Mouse (Mus musculus) urinary bladder, postnatal 14 days (tissue): ENCODE results near the gene Shisa6.

Experiments
- DNase-seq: peaks from one replicate; pipeline ENCODE4 v3.0.0; 2021; ENCODE audit warnings: low spot score

Gene Shisa6

DNA sequence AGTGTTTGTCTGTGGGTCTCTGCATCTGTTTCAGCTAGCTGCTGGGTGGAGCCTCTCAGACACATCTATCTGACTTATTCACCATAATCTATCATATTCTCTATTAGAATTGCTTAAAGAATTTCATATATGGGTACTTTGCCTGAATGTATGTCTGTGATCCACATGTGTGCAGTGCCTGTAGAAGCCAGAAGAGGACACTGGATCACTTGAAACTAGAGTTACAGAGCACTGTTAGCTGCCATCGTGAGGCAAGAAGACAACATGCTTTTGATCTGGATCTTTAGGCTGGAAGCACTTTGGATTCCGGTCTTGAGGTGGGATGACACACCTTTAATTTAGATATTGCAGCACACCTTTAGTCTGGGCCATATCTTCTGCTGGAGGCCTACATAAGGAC, 289.2 kb downstream of the Shisa6 start:
- DNase-seq = no peak

DNA sequence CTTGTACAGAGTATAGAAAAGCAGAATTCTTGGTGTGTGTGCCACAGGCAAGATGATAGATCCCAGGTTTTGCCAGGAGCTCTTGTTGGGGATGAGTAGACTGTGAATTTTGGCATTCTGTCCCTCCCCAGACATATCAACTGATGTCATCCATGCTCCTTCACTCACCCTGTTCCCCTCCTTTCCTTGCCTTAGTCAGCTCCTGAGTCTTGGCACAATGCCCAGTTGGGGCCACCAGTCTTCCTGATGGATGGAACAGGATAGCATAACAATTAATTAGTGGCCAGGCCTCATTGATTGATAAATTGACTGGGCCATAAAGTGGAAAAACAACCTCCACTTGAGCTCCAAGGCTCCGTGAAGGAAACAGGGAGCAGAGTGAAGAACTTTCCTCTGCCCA, 292.9 kb downstream of the Shisa6 start:
- no peak for DNase-seq

DNA sequence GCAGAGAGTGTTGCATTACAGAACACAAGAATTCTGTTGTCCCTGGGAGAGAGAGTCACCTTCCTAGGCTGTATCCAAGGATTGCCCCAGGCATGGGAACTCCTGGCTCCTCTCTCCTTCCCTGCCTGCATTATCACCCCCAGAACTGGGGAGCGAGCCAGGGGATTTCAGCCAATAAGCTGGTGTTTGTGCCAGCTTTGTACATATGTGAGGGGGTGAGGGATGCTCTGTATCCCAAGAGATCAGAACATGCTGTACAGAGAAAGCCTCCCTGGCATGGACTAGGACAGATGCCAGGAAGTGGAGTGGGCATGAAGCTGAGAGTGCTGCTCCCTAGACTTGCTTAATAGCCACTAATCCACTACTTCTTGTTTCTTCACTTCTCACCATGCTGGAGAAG, 303.6 kb downstream of the Shisa6 start:
- peak; percentile 5 for DNase-seq

DNA sequence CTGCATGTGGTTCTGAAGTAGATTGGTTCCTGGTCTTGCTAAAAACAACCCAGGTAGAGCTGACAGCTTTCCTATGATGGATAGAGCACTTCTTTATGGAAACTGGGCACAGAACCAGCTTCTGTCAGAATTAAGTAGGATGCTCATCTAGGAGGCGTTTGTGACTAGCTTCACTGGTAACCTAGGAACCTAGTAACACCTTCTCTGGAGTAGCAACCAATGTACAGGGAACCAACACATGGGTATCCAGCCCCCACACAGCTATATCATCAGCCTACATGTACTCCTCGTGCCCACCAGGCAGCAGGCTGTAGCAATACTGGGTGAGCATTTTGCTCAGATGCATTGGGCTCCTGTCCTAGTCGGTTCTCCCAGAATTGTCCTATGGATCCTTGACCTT, 307.3 kb downstream of the Shisa6 start:
- no peak for DNase-seq

DNA sequence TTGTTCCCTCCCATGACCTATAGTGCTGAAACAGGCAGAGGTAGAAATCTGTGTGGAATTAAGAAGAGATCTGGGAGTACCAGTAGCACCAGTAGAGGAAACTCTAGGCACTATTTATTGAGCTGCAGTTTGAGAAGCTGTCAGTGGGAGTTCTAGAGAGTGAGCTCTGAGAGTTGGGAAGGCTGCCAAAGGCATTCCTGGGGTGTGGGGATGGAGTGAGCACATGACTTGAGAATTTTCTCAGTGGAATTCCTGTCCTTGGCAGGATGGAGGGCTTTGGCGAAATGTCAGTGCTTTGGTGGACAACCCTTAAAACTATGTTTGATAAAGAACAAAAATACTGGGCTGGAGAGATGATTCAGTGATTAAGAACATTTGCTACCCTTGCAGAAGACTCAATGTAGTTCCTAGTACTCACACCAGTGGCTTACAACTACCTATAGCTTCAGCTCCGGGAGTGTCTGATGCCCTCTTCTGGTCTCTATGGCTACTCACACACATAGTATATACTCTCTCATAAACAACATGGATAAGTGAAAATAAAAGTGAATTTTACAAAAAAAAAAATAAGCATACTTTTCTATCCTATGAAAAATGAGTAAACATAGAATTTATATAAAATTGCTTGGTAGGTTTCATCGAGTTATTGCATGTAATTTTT, 337.0 kb downstream of the Shisa6 start:
- peak; percentile 46 for DNase-seq

DNA sequence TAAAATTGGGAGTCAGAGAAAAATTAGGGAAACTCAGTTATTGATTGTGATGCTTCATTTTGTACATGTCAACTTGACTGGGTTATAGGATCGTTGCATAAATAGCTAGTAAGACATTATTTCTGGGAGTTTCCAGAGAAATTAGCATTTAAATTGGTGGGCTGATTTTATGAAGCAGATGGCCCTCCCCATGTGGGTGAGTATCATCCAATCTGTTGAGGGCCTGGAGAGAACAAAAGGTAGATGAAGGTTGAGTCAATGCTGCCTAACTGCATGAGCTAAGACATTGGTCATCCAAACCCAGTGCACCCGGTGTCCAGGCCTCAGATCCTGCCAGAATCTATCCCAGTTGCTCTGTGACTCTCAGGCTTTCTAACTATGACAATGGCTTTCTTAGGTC, 337.6 kb downstream of the Shisa6 start:
- no peak for DNase-seq

DNA sequence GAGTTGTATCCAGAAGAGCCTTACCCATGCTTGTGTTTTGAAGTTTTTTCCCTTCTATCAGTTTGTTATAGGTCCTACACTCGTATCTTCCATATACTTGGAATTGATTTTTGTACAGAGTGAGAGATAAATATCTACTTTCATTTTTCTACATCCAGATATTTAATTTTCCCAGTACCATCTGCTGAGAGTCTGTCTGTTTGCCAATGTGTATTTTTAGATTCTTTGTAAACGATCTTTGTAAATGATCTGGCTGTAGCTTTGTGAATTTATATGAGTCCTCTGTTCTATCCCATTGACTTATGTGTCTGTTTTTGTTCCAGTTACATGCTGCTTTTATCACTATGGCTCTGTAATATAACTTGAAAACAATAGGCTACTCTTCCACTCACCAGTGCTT, 348.0 kb downstream of the Shisa6 start:
- no peak for DNase-seq

DNA sequence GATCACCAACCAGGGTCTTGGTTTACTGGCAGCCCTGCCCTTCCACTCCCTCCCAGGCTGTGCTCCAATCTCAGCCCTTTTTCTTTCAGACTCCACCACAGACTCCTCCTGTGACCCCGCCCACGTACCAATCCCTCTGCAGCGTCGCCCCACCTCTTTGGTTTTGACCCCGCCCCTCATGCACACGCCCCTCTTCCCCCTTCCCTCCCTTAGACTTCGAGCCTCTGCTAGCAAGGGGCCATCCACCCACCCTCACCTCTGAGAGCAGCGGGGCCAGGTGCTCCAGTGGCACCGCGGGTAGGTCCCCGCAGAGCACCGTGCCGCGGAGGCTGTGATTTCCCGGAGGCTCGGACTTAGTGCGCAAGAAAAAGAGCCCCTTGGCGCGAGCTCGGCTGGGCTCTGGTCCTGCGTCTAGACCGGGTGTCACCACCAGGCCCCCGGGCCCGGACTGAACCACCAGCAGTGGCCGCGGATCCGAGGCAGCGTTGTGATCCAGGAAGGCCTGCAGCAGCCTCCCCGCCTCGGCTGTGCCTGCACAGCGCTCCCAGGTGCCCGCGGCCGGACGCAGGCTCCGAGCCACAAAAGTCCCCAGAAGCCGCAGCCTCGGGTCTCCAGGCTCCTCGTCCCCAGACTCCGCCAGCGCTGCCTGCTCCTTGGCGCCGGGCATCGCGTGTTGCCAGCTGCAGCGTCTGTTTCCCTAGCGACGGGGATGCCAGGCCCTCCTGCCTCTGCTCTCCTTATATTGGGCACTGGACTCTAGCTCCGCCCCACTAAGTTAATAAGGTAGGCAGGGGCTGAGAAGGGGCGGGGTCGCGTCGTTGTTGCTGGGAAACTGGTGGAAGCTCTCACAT, 357.7 kb downstream of the Shisa6 start, which contains the start of gene Dnah9:
Gene Dnah9 (minus strand): TSS at position 751 of the 851 bp plus-strand sequence.
- DNase-seq = peak; percentile 69

DNA sequence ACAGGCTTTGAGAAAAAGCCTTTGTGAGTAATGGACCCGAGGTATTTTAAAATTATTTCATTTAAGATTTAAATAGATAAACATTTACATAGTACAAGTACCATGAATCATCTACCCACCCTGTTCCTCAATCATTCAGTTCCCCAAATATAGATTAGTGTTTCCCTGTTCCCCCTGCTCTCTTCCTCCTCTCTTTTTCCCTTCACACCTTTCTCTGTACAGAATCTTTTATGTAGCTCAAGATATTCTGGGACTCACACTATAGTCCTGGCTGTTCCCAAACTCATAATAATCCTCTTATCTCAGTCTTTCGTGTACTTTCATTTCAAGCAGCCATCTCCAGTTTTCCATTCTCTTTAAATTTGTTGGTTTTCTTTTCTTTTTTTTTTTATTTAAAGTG, 361.7 kb downstream of the Shisa6 start:
- no peak for DNase-seq
